Mouse (Mus musculus): ENCODE results near the gene Enox1.
A peak's percentile ranks its signal among the peaks of the same experiment; 100 is the strongest.

Enox1 gene

DNA sequence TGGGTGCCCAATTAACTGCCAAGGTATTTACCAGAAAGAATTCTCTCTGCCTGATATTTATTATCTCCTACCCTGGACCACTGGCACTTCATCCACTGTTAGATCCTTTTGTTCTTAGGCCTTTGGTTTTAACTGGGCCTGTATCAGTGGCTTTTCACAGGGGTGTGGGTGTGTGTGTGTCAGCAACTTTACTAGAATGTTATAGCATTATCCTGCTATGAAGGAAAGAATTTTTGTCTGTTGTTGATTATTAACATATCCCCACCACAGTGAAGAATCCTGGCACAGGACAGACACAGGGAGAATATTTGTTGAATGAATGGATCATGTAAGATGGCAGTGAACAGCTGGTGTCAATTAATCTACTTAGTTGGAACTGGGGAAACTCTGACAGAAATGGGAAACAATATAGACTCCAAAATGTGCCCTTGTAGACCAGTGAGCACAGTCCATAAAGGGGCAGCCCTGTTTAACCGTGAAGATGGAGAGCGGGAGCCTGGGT, 40.9 kb downstream of the Enox1 start:
- DNase-seq, result no peak

DNA sequence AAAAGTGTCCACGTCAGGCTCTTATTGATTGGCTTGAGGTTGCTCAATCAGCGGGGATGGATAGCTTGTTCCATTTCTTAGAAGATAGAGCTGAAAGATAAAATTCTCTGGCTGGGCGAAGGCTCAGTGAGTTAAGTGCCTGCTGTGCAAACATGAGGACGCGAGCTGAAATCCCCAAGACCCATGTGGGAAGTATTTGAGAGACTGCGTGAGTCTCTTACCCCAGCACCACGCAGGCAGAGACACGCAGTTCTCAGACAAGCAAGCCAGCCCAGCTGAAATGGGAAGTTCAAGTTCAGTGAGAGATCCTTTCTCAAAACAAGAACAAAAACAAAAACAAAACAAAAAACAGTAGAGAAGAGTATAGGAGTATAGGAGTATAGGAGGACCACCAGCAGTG, 54.3 kb downstream of the Enox1 start:
- DNase-seq, result no peak

DNA sequence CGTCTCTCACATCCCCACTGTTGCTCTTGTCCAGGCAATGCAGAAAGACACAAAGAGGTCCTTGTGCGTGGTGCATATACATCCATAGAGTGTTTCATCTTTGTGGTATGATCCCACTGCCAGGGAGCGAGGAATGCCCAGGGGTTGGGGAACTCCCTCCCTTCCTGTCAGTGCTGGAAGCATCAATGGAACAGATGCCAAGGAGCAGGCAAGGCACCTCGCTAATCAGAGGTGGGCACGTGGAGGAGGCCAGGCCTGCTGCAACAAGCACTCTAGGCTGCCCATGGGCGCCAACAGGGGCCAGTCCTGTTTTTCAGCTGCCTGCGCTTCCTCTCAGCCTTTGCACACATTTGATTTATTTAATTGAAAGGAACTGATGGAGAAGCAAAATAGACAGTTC, 56.6 kb downstream of the Enox1 start:
- DNase-seq, result no peak

DNA sequence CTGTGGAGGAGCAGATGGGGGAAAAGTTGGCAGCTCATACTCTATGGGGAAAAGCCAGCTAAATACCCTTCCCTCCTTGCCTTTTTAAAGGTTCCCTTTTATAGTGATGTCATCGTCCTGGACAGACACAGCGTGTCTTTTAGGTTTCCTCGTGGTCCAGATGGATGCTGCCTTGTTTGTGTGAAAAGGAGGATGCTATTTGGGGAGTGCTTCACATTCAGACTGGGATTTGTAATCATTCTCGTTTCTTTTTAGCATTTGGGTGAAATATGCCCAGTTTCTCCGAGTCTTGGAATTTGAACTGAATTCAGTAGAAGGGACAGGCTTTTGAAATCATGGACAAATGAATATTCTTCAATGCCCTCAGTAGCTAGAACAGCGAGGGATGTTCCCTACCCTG, 58.3 kb downstream of the Enox1 start:
- DNase-seq, result no peak

DNA sequence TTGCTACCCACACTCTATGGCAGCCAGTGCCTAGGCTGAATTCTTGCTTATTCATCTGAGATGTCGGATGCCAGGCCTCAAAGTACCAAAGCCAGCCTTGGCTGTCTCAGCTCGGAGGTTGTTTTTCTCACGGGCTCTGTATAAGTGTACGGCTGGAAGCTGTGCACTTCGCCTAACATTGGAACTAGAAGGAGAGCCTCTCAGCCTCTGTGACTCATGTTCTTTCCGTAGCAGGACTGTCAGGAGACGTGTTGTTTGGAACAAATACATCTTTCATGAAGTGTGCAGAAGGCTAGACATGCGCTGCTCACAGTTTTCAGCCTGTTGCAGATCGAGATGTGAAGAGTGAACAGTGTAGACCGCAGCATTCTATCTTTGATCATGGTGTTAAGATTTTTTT, 68.8 kb downstream of the Enox1 start:
- DNase-seq, result no peak

GRCm38 (mm10) chr14:77238811-77239210, 82.2 kb downstream of the Enox1 start:
- DNase-seq, result no peak

DNA sequence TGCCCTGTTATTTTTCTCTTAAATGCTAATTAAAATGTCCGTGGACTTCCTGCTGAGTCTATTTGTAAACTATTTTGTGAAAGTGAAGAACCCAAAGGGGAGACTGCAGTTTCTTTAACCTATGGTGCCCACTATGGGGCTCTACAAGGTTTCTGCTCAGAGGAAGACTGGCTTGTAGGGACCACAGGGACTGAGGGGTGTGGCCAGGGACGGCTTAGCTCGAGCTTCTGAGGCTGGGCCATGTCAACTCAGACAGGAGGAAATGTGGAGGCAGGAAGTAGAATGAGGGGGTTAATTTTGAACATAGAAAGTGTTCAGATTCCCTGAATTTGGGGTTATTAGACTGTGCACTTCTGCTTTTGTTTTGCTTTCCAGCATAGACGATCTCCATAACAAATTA, 82.8 kb downstream of the Enox1 start:
- DNase-seq, result no peak

DNA sequence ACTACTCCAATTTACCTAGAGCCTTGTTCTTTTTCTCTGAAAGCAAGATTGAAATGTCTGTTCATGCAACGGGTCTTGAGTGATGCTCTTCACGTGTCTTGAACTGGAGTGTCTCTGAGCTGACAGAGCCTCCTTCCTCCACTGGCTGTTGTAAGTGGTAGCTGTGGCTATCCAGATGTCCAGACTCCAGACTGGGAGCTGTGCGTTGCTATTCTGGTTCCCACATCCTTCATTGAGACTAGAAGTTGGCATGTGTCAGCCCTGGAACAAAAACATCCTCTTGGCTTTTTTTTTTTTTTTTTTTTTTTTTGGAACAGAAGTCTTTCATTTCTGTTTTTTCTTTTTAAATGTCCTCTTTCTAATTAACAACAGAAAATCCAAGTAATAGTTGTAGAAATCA, 90.4 kb downstream of the Enox1 start:
- DNase-seq, result no peak

DNA sequence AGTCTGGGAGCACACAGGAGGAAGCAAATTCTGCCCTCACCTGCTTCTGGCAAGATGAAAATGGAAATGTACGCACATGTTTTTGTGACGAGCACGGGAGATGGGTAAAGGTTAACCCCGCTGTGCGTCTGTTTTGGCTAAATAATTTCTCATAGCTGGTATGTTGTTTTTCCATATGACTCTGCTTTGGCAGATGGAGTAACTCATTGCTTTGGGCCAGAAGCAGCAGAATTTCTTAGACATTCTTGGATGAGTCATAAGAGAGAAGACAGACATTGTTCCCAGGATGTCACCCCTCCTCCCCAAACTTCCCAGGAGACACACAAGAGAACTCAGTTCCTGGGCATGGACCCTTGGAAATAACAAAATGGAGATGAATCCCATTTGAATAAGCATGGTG, 91.9 kb downstream of the Enox1 start:
- no peak for DNase-seq

DNA sequence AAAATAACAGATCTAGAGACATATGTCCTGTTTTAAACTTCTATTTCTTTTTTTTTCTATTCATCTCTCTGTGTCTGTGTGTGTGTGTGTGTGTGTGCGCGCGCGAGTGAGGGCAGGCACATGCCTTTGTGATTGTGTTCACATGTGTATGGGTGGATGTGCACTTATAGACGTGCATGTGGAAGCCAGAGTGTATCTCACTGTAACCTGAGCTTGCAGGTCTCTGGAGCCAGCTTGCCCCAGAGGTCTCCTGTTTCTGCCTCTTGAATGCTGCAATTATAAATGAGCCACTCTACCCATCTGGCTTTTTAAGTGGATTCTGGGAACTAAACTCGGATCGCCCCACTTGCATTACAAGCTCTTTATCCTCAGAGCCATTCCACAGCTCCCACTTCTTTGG, 92.4 kb downstream of the Enox1 start:
- DNase-seq, result no peak

- no peak for DNase-seq
Measured at GRCm38 (mm10) chr14:77250652-77251238, 94.2 kb downstream of the Enox1 start.

GRCm38 (mm10) chr14:77255201-77255600, 98.6 kb downstream of the Enox1 start:
- no peak for DNase-seq

- DNase-seq, result no peak
Measured at GRCm38 (mm10) chr14:77255711-77256110, 99.1 kb downstream of the Enox1 start.

GRCm38 (mm10) chr14:77256943-77257342, 100.4 kb downstream of the Enox1 start:
- DNase-seq, result peak; percentile 70

- no peak for DNase-seq
Measured at GRCm38 (mm10) chr14:77257461-77257860, 100.9 kb downstream of the Enox1 start.

- no peak for DNase-seq
Measured at GRCm38 (mm10) chr14:77258186-77258585, 101.6 kb downstream of the Enox1 start.

DNA sequence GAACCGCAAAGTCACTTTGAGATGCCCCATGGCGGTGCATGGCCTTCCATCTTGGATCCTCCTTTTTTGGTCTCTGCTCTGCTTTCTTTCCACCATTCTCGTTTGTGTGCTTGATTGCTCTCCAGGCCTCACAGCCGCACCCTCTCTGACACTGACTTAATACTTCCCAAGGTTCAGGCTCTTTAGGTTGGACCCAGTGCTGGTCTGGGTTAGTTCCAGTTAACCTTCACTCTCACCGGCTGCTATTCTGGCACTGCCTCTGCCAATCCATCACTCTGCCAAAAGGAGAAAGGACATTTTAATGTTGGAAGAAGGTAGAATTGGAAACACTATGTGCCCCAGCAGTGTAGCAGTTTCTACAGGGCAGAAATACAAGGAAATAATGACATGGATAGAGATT, 103.1 kb downstream of the Enox1 start:
- DNase-seq, result peak; percentile 48

- DNase-seq, result no peak
Measured at GRCm38 (mm10) chr14:77260107-77260506, 103.5 kb downstream of the Enox1 start.

DNA sequence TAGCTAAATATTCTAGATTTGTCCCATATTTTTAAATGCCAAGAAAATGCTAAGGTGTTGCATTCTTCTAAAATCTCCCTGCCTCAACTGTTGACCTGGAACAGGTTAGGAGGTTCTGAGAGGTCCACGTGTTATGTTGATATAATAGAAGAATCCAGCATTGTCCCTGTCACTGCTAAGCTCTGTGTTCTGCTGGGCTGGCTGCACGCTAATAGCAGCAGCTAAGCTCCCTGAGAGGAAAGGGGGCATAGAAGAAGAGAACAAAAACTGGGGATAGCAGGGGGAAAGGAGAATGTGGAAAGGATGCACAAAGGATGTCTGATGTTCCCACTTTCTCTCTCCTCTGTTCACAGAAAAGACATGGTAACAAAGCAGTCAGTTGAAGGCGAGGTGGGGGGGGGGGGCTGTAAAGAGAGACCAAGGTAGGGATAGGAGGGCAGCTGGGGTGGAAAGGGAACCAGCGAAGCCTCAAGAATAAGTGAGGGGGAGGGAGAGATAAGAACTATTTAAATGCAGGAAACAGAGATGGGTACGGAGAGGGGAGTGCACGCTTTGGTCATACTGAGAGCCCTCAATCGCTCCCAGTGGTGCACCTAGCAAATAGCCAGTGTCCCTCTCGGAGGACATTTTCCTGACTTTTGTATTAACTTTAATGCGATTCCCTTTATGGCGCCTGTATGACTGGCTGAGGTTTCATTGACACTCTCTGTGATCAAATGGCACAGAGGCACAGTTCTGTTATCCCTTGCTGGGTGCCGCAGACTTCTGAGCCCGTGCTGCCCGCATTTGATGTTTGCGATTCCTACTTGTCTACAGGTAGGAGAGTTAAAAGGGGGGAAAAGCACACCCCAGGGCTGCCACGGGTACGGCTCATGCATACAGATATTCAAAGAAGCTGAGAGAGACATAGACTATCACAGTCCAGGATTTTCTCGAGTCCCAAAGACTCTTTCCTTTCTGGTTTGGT, 110.5 kb downstream of the Enox1 start:
- DNase-seq, result no peak

DNA sequence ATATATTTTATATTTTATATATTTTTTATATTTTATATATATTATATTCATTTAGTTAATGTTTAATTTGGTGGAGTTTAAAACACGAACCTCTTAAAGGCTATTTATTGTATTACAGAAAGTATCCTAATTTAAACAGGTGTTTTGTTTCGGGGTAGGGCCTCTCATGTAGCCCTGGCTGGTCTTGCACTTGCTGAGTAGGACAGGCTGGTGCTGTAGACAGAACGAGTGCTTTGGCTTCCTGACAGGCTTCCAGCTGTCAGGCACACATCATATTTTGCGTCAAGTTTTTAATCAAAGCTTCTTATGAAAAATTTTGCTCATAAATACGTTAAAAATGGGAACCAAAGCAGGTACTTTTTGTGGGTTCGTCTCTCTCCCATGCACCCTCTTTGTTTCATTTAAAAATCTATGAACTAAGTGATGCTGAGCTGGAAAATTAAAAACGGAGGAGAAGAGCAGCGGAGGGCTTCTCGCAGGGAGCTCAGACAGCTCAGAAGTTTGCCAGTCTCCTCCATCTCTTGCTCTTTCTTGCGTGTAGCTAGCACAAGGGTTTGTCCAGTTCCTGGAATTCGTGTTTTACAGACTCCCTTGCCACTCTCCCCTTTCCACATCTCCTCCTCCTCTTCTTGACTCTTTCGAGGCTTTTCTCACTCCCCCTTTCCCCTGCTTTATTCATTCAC, 115.8 kb downstream of the Enox1 start:
- DNase-seq, result no peak

GRCm38 (mm10) chr14:77272931-77273446, 116.4 kb downstream of the Enox1 start:
- DNase-seq, result no peak

DNA sequence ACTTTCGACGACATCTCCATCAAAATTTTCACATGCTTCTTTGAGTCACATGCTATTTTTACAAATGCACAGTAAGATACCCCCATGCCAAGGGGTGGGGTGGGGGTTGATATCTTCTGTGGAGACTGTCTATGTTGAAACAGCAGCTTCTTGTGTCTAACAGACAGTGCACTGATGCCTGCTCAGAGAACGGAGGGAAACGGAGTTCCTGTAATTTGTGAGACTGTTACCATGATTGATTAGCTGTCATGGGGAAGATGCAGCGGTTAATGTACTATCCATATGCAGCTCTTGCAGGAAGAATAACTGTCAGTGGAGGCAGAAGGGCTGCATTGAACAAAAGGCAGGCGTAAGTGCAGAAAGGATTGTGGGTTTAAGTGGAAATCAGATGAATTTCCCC, 117.2 kb downstream of the Enox1 start:
- DNase-seq, result no peak

- no peak for DNase-seq
Measured at GRCm38 (mm10) chr14:77275607-77276006, 119.0 kb downstream of the Enox1 start.
